Mouse (Mus musculus) v-Abl transformed pro-B cells (cell line): ENCODE data around the gene Selenbp1.

ENCODE experiments used
- in situ Hi-C, 2 experiments: fragments of 400-800 bp; cut with MboI; formaldehyde crosslinking; loops; one replicate each; pipeline ENCODE4 v1.15.1; 2025; ENCODE audit not compliant: unreplicated experiment in 2 of 2

Selenbp1 gene

DNA sequence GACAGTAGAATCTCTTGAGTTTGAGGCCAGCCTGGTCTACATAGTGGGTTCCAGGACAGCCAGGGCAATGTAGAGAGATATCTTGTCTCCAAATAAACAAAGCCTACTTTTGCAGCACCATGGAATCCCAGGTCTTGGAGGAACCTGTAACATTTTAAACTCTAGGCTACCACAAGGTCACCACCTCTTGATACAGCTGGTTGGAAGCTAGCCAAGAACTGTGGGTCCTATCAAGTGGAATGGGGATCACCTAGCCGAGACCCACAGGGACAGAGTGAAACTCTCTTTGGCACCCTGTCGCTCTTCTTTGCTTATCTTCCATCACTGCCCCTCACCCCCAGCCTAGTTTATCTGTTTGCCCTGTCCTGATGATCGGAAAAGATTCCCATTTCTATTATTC lies 39.7 kb downstream of the Selenbp1 start:
- in situ Hi-C loops: no loop called here

DNA sequence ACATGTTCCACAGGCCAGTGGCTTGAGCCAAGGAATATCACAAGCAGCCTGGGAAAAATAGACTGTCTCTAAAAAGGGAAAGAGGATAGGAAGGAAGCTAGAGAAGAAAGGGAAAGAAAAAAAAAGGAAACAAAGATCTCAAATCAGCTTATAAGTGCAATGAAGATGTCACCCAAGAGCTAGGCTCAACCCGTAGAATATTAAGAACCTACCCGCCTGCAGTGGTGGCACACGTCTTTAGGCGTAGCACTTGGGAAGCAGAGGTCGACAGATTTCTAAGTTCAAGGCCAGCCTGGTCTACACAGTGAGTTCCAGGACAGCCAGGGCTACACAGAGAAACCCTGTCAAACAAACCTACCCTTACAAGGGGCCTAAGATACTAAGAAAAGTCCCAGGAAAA lies 40.8 kb downstream of the Selenbp1 start:
- in situ Hi-C loops: no loop called here

DNA sequence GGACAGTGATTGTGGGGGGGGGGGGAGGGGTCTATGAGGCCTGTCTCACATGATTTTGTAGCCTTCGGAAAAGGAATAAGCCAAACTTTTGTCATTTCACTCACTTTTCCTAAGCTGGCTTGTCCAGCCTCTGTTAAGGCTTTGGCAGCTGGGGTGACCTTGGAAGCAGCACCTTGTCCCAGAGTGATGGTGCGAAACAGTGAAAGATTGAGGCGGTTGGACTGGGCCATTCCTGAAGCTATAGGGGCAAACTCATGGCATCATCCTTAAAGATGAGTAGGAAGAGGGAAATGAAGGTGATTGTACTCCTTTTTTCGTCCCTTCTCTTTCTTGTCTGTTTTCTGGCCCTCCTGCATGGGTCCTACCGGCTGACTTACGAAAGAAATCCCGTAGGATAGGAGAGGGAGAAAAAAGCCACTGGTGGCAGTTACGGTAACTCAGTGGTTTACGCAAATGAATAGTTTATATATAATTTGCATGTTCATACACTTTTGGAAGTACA lies 41.2 kb downstream of the Selenbp1 start:
- in situ Hi-C loops: no loop called here

DNA sequence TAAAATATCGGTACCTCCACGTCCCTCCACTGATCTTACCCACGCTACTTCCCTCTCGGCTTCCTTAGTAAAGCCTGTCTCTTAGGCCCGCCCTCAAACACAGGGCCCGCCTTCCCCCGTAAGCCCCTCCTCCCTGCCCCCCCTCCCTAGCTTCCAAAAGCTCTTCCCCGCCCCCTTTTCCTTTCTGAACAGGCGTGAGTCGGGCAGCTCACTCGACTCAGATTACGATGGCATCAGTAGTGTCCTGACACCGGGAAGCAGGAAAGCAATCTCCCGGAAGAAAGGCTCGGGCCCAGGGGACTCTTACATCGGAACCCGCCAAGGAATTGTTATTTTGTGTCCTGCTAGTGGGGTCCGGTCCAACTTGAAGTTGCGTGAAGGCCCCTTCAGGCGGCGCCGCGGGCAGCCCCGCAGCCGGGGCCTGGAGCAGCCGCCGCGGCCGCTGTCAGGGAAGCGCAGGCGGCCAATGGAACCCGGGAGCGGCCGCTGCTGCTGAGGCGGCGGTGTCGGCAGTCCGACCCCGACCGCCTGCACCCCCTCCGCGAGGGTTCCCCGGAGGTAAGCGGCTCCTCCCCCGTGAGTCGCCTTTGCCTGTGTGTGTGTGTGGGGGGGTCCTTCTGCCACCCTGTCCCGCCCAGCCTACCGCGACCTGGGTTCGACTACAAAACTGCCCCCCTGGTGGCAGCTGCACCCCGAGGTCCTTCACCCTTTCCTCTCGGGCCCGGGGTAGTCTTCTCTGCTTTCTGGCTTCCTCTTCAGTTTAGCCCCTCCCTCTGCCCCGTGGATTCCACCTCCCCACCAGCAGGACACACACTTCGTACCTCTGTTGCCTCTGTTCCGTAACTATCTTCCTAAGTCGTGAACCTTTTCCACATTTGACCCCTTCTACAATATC lies 41.9 kb downstream of the Selenbp1 start, which contains the start of gene Pi4kb:
TSS of gene Pi4kb (plus strand) at position 204 of the 895 bp plus-strand sequence.
- in situ Hi-C loops: no loop called here

DNA sequence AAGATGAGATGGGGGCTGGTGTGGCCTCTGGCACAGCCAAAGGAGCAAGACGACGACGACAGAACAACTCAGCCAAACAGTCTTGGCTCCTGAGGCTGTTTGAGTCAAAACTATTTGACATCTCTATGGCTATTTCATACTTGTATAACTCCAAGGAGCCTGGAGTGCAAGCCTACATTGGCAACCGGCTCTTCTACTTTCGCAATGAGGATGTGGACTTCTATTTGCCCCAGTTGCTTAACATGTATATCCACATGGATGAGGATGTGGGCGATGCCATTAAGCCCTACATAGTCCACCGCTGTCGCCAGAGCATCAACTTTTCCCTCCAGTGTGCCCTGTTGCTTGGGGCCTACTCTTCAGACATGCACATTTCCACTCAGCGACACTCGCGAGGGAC lies 51.5 kb downstream of the Selenbp1 start:
- in situ Hi-C loops: loop anchor here in 1 of 2 experiments (10.0 kb wide), 1 partner anchor 80 kb away; no protein-coding TSS in a partner anchor

DNA sequence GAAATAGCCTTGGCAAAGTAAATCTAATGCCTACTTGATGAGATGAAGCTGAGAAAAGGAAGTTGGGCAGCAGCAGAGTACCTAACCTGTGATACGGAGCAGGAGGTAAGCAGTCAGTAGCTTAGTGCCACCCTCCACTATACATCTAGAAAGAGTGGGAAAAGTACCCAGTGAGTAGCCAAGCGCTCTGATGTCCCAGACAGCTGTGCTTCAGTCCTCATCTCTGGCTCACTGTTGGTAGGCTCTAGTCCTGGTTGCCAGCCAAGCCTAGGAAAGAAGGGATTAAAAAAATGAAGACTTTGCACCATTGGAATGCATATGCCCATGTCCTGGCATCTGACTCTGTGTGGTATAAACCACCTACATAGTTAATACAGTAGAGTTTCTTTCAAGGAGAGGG lies 52.7 kb downstream of the Selenbp1 start:
- in situ Hi-C loops: loop anchor here in 1 of 2 experiments (10.0 kb wide), 1 partner anchor 81 kb away; no protein-coding TSS in a partner anchor

DNA sequence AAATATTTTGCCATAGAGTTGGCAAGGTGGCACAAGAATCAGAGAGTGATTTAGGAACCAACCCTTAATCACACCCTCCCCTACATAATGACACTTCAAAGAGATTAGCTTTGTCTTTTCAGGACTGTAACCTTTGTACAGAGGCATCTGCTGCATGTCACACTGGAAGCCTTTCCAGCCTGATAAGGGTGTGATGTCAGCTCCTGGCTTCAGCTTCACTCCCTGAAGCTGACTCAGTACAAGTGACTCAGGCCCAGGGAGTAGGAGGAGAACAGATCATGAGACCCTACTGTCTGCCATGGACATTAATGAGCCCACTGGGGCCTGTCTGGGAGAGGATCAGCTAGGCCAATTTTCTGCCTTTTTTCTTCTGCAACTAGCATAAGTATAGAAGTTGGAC lies 54.7 kb downstream of the Selenbp1 start:
- in situ Hi-C loops: loop anchor here in 1 of 2 experiments (10.0 kb wide), 1 partner anchor 83 kb away; no protein-coding TSS in a partner anchor

DNA sequence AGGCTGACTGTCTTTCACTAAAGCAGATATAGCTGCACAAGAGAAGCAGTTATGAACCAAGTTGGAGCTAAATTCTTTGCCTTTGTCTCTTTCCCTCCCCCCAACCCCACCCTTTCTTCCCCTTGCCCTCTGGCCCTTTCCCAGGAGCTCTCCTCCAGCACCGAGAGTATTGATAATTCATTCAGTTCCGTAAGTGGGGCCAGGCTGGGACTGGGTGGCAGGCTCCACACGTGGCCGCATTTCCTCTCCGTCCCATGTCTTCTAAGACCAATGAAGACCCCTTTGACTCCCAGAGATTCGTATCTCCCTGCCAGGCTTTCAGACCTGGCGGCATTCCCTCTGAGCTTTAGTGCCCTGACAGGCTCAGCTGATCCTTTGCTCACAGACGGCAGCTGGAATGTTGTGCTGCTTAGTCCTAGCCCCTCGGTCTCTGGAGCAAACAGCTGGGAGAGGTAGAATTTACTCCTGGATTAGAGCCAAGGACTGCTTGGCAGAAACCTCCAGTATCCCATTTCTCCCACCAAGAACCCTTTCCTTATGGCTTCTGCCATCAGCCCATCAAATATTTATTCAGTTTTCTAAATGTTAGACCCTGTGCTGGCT lies 56.4 kb downstream of the Selenbp1 start:
- in situ Hi-C loops: loop anchor here in 1 of 2 experiments (10.0 kb wide), 1 partner anchor 84 kb away; no protein-coding TSS in a partner anchor
